Mouse (Mus musculus): Measurements from ENCODE around the gene Cyth3.

GRCm38 (mm10) chr5:143602051-143602450, 20.2 kb upstream of the Cyth3 start:
- TF ChIP-seq CTCF (IDR thresholded peaks at IDR 0.05; ENCODE audit: borderline replicate concordance, insufficient read depth, low read length) (no peak), POLR2A (IDR thresholded peaks at IDR 0.05; ENCODE audit: low read depth, low read length) (no peak)
